Mouse (Mus musculus): ENCODE data around the gene Kif27.

The Kif27 gene

DNA sequence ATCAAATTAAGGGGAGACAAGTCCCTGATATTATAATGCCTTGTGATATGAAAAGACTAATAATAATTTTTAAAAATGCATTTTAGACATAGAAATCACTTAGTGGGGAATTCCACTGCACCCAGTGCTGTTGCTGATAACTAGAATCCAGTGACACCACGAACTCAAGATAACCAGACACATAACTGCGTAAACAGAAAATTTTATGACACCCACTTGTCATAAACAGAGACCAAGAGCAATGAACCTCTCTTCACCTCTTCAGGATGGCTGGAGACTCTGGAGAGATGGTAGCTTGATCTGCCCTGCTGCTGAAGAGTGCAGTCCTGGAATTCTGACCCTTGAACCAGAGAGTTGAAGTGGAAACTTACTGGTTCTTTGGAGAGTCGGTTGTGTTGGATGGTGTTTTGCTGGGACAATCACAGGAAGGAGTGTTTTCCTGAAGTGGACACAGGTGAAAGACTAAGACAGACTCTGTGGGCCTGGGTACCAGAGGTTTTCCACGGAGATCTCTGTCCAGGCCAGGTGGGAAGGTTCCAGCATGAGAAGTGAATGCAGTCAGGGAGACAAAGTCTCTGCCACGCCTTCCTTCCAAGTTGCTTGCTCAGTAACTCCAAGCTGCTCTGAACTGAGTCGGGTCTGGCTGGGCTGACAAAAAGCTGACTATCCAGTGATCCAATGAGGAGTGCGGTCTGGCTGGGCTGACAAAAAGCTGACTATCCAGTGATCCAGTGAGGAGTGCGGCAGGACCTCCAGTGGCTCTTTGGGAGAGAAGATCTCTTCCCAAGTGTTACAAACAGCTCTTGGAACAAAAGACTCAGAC, 5.6 kb upstream of the Kif27 start:
- no peak for DNase-seq (ENCODE audit: low spot score)

DNA sequence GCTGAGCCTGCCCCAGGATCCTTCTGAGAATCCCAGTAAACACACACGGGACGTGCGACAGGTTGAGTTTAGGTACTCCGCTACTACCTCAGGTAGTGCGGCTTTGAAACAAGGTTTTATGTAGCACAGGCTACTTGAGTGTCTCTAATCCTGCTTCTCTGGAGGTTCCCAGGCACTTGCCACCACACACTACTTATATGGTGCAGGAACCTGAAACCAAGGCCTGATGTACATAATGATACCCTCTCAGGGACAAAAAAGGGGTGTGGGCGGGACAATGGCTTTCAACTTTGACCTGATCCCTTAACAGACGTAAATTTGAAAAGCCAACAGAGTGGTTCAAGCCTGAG, 357 bp upstream of the Kif27 start:
- no peak for DNase-seq (ENCODE audit: low spot score)

DNA sequence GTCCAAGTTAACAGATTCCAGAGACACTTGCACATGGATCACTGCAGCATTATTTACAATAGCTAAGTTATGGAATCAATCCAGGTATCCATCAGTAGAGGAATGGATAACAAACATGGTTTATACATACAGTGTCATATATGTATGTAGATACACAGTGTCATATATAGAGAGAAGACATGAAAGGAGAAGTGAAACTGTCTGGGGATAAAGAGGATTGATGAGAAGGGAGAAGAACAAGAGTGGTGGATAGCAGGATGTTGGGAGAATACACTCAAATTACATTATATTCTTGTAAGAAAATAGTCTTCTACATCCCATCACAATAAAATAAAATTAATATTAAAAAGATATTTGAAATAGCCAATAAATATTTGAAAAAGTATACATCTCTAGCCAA, 5.9 kb downstream of the Kif27 start:
- no peak for DNase-seq (ENCODE audit: low spot score)

DNA sequence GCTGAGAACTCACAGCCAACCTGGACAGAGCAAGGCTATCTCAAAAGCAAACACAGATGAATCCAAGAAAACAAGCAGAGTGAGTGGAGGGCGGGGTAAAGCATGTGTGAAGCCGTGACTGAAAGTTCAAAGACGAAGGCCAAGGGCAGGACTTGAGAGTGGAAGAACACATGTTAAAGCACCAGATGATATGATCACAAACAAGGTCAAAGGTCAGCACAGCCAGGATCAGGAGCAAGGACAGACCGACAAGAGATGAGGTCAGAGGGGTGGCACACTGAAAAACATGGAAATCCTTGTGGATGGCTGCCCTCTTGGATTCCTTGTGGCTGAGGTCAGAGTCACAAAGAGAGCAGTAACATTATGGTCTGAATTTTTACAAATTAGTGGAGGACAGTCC, 8.3 kb downstream of the Kif27 start:
- peak; percentile 8 for DNase-seq (ENCODE audit: low spot score)

DNA sequence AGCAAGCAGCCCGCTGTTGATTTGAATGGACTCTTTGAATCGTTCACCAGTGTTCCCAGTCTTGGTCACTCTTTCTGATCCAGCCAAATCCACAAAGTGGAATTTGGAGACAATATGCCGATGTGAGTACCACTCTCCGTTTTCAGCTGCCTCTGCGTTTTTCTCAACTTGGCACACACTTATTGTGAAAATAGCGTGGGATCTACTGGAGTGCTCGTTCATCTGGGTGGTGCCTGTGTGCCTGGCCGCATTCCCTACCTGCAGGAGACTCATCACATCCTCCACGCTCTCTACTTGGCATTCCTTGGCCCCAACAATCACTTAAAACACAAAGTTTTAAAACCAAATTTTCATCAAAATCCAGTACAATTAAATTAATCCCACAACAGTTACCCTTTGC, 14.4 kb downstream of the Kif27 start:
- no peak for DNase-seq (ENCODE audit: low spot score)

DNA sequence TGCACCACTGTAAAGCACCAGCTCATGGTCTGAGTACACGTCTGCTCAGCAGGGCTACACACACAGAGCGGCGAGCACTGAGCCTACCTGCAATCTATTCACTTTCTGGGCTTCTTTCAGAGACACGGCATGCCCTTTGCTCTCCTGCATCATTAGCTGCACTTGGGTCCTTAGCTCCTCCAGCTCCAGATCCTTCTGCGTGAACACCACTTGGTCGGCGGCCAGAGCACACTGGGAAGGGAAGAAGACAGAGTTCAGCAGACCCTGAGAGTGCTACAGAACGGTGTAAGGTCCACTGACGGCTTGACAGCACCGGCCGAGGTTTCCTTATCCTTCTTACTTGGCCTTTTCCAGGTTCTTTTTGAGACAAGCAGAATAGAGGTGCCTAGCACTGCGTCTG, 21.5 kb downstream of the Kif27 start:
- DNase-seq (ENCODE audit: low spot score): no peak

DNA sequence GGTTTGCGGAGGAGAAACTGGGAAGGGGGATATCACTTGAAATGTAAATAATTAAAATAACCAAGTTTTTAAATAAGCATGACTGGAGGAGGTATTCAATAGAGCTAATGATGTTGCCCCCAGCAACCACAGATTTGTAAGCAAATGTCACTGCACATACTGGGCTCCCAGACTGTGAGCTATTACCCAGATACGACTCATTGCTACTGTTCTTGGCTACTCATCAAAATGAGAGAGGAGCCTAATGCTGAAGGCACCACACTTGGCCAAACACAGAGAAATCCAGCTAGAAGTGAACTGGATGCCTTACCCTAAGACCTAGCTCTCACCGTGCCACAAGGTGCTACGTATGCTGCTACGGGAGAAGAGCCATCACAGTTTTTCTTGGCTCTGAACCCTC, 24.8 kb downstream of the Kif27 start:
- DNase-seq (ENCODE audit: low spot score): no peak

DNA sequence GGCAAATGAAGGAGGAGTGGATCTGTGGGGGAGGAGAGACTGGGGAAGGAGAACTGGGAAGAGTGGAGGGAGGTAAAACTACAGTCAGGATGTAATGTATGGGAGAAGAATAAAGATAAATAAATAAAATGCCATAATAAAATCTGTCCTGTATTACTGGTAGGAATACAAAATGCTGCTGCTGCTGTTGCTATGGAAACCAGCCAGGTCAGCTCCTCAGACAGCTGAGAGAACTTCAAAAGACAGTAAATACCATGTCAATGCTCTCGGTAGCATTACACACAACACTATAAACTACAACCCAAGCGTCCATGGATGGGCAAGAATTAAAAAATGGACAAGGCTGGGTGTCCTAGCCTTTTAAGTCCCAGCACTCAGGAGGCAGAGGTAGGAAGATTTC, 41.2 kb downstream of the Kif27 start:
- DNase-seq (ENCODE audit: low spot score): no peak

DNA sequence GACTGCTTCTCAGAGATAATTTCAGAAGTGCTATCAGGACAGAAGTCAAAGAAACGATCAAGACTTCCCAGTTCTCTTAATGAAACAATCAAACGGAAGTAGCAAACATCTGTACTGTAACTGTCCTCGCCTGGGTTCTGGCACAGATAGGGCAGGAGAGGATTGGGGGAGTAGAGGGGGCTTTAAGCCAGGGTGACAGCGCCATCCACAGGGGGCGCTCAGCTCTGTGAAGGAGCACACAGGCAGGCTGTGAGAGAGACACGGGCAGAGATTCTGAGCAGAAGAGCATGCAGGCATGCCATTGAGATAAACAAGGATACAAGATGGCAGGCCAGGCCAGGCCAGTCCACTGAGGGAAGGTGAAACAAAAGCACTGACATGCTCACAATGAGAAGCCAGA, 43.9 kb downstream of the Kif27 start:
- DNase-seq (ENCODE audit: low spot score): no peak

DNA sequence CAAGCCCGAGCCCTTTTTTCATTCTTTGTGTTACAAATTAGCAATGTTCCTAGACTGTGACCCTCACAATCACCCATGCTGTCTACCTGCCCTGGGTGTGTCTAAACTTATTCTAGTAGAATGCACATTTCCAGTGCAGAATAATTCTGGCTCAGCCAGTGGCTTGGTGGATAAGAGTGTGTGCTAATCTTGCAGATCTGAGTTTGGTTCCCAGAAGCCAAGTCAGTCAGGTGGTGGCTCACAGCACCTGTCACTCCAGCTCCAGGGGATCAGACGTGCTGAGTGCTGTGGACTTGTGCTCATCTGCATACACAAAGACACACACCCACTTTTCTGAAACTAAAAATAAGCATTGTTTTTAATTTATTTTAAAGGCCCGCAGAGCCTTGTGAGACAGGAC, 45.2 kb downstream of the Kif27 start:
- DNase-seq (ENCODE audit: low spot score): no peak

DNA sequence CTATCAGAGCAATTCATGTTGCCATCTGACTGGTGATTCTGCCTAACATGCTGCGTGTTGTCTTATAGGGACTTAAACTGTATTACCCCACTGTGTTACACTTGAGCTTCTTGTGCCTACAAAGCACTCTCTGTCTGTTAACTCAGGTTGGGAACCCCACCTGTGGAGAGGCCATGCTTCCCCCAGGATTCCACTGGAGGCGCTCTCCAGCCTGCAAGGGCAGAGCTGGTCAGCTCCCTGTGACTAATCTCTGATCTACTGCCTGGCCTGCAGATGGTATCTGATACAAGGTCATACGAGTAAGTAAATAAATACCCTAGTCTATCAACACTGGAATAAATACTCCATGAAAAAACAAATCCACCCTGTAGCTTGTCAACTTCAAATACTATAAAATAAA, 47.6 kb downstream of the Kif27 start:
- peak; percentile 14 for DNase-seq (ENCODE audit: low spot score)

DNA sequence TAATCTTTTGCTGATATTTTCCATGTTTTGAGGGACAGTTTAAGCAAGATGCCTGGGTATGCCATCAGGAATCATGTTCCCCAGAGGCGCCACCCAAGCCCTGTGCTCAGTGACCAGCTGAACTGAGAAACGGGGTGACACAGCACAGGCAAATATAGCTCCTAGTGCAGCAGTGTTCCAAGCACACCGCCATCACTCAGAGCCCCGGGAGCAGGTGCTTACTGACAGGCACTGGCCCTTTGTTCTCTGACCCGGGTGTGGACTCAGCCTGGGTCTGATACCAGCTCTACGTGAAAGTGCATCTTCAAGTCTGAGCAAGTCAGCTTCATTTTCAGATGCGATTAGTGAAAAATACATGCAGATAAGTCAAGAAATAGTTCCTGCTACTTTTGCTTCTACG, 49.4 kb downstream of the Kif27 start:
- no peak for DNase-seq (ENCODE audit: low spot score)

DNA sequence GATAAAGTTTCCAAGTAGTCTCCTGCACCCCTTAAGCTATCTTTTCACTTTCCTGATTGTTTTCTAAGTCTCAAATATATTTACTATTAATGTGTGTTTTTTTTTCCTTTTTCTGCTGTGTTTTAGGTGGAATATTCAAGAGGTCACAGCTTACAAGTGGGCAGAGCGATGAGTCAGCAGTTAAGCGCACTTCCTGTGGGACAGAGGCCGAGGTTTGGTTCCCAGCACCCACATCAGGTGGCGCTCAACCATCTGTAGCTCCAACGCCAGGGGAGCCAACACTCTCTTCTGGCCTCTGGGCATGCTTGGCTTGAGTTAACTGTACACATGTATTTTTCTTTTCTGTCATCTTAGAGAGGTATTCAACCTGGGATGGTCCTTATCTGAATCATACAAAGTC, 51.5 kb downstream of the Kif27 start:
- DNase-seq (ENCODE audit: low spot score): no peak

DNA sequence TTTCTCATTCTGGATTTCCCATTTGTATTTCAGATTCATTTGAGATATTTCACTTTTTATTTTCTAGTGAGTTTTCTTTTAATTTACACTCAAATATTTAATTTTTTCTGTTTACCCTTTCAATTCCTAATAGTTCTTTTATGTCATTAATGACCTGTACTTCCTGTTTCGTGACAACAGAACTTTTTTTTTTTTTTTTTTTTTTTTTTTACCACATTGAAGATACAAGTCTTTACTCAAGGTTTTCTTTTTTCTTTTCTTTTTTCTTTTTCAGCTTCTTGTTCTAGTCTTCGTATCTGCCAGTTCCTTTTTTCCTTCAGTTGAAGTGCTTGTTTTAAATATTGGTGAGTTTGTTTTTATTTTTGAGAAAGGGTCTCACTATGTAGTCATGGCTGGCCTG, 53.7 kb downstream of the Kif27 start:
- DNase-seq (ENCODE audit: low spot score): no peak

DNA sequence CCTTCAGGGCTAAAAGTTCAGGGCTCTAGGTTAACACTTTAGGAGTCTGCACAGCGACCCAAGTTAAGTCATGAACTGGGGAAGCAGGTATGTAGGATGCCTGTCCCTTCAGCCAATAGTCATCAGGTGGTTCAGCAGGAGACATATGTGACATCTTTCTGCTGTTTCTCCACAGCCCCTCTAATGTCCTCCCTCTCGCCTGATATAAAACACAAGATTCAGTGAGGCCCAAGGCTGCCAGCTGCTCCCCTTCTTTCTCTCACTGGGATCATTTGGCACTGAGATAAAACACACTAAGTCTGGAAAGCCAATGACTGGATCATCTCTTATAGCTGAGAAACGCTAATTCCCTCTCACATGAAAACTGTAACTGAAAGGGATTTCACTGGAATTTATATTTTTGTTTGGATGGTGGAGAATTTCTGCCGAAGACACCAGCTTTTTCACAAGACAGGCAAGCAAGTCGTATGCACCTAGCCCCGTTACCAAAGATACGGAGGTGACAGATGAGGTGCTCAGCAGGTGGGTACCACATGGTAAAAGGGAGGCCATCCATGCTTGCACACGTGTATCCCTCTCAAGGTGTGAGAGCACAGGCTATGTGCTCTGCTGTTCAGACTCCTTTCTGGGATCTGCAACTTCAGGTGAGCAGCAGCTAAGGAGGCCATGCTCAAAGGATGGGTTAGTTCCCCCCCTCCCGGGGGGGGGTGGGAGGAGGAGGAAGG, 56.3 kb downstream of the Kif27 start:
- DNase-seq (ENCODE audit: low spot score): no peak

DNA sequence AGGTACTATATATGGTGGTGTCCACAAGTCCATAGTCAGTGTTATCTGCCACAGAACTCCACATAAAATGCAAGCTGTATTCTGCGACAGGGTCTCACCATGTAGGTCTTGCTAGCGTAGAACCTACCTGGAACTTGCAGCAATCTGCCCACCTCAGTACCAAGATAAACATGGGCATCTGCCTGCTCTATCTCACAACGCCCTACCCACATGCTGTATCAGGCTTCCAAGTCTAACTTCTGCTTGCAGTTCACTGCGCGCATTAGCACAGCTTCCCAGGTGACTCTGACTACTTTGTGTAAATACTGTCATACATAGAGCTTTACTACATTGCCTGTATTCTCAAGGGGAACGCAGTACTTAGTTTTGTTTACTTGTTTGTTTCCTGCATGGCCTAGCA, 57.0 kb downstream of the Kif27 start:
- no peak for DNase-seq (ENCODE audit: low spot score)

DNA sequence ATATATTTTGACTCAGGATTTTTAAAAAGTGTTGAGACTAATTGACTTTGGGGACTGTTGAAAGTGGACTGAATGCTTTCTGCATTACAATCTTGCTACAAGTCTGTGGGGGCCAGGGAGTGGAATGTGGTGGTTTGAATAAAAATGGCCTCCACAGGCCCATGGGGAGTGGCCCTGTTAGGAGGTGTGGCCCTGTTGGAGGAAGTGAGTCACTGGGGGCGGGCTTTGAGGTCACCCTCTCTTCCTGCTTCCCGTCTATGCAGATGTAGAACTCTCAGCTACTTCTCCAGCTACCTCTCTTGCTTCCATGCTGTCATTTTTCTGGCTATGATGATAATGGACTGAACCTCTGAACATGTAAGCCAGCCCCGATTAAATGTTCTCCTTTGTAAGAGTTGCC, 60.2 kb downstream of the Kif27 start:
- no peak for DNase-seq (ENCODE audit: low spot score)

DNA sequence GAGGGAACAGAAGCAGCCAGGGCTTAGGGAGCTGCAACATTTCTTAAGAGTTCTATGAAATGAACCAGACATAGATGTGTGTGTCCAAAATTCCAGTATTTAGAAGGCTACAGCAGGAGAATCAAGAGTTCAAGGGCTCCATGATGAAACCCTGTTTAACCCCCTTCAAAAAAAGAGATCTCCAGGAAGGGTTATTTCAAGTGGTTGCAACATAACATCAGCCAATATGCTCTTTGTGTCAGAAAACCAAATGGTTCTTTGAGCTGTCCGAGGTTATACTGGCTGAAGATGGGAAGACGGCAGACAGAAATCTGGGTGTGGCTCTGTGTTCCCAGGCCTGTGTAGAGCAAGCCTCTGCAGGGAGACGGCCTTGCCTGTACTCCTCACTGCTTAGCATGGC, 63.3 kb downstream of the Kif27 start:
- DNase-seq (ENCODE audit: low spot score): no peak

DNA sequence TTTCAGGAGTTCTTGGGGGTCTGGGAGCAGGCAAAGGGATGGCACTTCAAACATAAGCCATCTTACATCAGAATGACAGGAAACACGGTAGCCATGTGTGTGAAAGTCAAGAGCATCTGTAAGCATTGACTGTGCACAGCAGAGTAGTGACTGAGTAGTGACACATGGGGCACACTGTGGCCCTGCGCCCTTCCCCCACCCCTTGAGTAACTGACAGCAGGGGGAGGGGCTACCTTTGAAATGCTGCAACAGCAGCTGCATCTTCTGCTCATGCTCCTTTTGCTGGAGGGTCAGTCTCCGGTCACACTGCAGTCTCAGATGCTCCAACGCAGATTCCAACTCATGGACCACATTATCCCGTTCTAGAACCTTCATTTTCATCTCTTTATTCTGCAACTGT, 66.1 kb downstream of the Kif27 start:
- DNase-seq (ENCODE audit: low spot score): peak; percentile 82

DNA sequence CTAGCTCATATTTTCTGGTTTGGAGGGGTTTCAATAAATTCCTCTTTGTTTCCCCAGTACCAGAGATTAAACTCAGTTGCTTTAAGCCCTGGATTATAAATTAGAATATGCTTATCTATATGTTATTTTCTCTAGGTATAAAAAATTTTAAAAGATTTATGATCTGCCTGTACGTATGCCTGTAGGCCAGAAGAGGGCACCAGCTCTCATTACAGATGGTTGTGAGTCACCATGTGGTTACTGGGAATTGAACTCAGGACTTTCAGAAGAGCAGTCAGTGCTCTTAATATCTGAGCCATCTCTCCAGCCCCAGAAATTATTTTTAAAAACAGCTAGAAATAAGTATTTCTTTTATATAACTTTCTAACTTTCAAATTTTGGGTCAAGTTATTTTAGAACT, 69.6 kb downstream of the Kif27 start:
- DNase-seq (ENCODE audit: low spot score): no peak

DNA sequence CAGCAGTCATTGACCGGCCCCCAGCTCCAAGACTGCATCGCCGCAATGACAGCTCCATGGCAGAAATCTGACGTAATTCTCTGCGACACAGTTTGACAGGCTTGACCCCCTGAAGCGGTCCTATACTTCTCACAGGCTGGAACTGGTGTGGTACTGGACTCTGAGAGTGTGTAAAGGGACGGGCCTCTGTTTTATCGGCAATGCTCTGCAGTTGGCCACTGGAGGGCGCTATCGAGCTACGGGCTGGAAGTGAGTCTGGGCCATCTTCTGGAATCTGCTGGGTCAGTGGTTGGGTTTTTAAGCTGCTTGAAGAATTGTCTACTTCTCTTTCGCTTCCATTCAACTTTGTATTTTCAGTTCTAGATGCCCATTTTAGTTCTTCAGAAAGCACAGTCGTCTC, 71.1 kb downstream of the Kif27 start:
- peak; percentile 92 for DNase-seq (ENCODE audit: low spot score)

DNA sequence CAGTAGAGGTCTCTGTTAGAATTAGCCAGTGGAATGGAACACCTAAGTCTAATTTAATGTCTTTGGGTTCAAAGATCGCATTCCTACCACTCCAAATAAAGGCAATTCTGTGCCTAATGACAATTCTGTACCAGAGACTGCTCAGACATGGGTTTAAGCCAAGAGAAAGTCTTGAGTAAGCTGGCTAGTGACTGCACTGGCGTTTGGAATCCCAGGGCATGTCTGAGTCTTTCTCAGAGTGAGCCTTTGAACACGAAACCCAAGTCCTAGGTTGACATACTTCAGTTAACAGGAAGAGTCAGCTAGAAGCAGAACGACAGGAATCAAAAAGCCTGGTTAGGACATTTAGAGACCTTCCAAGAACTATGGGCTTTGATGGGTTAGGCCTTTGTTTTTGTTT, 75.5 kb downstream of the Kif27 start:
- DNase-seq (ENCODE audit: low spot score): no peak

DNA sequence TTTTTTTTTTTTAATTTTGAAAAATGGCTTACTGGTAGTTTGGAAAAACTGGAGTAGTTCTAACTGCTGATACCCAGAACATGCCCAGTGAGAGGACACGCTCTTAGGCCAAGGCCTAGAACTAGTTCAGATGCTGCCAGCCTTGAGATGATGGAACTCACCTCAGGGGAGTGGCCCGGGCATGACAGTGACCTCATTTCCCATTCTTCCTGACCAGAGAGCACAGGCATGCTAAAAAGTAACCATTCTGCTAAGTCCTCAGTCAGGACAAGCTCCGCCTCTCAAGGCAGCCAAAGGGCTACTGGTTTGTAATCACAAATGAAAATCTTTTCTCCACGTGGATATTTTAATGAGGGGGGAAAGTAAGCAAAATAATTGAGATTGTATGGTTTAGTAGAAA, 77.0 kb downstream of the Kif27 start:
- DNase-seq (ENCODE audit: low spot score): no peak

DNA sequence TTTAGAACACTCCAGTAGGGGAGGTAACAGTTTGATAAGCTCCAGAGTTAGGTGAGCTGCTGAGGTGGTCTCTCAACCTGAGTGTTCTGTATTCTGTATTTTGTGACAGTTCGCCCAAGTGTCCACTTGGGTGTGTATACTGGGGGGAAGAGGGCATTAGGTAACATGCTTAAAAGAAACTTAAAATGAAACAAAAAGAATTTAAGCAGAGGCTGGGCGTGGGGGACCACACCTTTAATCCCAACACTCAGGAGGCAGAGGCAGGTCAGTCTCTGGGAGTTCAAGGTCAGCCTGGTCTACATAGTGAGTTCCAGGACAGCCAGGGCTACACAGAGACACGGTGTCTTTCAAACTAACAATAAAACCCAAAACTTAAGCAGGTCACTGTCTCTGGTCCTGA, 78.4 kb downstream of the Kif27 start:
- no peak for DNase-seq (ENCODE audit: low spot score)
